Mouse (Mus musculus) liver, embryonic 12.5 days (tissue): ENCODE measurements at regions not wholly inside any gene's neighbourhood (a gene's known extent, or its start where the extent isn't known, plus 50 kb on each side); places are given as distances from the start of the nearest gene placed in this dataset.

ENCODE experiments used
- ATAC-seq: fragments of 200-750 bp; cut with Nextera tagmentation; 2 replicates; pipeline ENCODE4 v1.8.0; 2017; ENCODE audit warnings: moderate number of reproducible peaks, mild to moderate bottlenecking, moderate library complexity
- H3K27ac ChIP-seq: fragments of 300-500 bp; sonication (generic); 2 replicates; pipeline ENCODE4 v1.5.1; 2016; ENCODE audit warnings: mild to moderate bottlenecking
- H3K27me3 ChIP-seq: fragments of 300-500 bp; sonication (generic); replicated peaks from 2 replicates; pipeline ENCODE4 v1.6.1; 2016; ENCODE audit warnings: mild to moderate bottlenecking, moderate library complexity
- H3K36me3 ChIP-seq: fragments of 300-500 bp; sonication (generic); 2 replicates; pipeline ENCODE4 v1.6.1; 2016; ENCODE audit warnings: mild to moderate bottlenecking, moderate library complexity
- H3K4me1 ChIP-seq: fragments of 300-500 bp; sonication (generic); 2 replicates; pipeline ENCODE4 v1.6.1; 2016
- H3K4me2 ChIP-seq: fragments of 300-500 bp; sonication (generic); 2 replicates; pipeline ENCODE4 v1.6.1; 2016; ENCODE audit warnings: mild to moderate bottlenecking, moderate library complexity
- H3K4me3 ChIP-seq: fragments of 300-500 bp; sonication (generic); 2 replicates; pipeline ENCODE4 v1.5.1; 2016; ENCODE audit warnings: mild to moderate bottlenecking, moderate library complexity
- H3K9ac ChIP-seq: fragments of 300-500 bp; sonication (generic); 2 replicates; pipeline ENCODE4 v1.6.1; 2016; ENCODE audit warnings: mild to moderate bottlenecking, moderate library complexity
- H3K9me3 ChIP-seq: fragments of 300-500 bp; sonication (generic); replicated peaks from 2 replicates; pipeline ENCODE4 v1.6.1; 2016; ENCODE audit warnings: mild to moderate bottlenecking, moderate library complexity
- WGBS: fragments of 180-500 bp; shearing (Covaris S2); methylation state at CpG from one replicate; pipeline ENCODE4 v1.1.7; 2016; ENCODE audit not compliant: insufficient replicate concordance; 5-methylcytosine and 5-hydroxymethylcytosine counted together

GRCm38 (mm10) chr13:46098131-46098530 lies 133.3 kb upstream of the Atxn1 start:
- no peaks in the 10 kb centered on the region for H3K36me3 ChIP-seq
- no peaks in the 10 kb centered on the region for H3K4me1 ChIP-seq
- 72% methylated on average over 7 of the region's 7 CpGs for WGBS
- H3K27ac ChIP-seq = no peak overlapping the region
- H3K4me3 ChIP-seq = no peak overlapping the region
- no peaks in the 10 kb centered on the region for H3K9me3 ChIP-seq
- H3K9ac ChIP-seq = no peak overlapping the region
- no peak overlapping the region for H3K4me2 ChIP-seq
- no peaks in the 10 kb centered on the region for H3K27me3 ChIP-seq
- no peak for ATAC-seq

DNA sequence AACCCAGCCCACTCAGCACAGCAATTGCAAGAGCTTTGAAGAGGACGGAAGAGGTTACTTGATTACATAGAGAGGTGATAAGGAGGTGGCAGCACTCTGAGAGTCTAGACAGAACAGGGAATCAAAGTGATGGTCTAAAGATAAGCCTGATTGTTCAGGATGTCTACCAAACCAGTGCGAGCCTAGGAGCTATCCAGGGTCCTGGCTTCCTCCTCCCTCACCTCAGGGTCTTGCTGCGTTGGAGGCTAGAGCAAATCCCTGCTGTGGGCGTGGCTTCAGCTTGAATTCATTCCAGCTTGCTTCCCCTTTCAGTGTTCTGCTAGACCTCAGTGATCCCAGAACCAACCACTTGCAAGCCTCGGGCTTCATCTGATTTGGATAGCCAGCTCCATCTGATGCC lies 132.2 kb upstream of the Atxn1 start:
- Histone ChIP-seq H3K27ac (no peak overlapping the region), H3K36me3 (no peaks in the 10 kb centered on the region), H3K27me3 (no peaks in the 10 kb centered on the region), H3K4me2 (no peak overlapping the region), H3K9ac (no peak overlapping the region), H3K4me3 (no peak overlapping the region), H3K9me3 (no peaks in the 10 kb centered on the region), H3K4me1 (no peaks in the 10 kb centered on the region)
- WGBS = 2% methylated on average over 5 of the region's 5 CpGs
- no peak for ATAC-seq

- no peaks in the 10 kb centered on the region for H3K36me3 ChIP-seq
- WGBS = 49% methylated on average over 8 of the region's 8 CpGs
Observed at GRCm38 (mm10) chr13:46096416-46096815, 131.6 kb upstream of the Atxn1 start.

GRCm38 (mm10) chr13:46092787-46093186 lies 128.0 kb upstream of the Atxn1 start:
- Histone ChIP-seq H3K9me3 (peaks cover 5% of the 10 kb centered on the region; the same call in 1 of the 2 replicates), H3K9ac (no peak overlapping the region), H3K36me3 (no peaks in the 10 kb centered on the region), H3K27me3 (no peaks in the 10 kb centered on the region), H3K4me2 (no peak overlapping the region), H3K4me3 (no peak overlapping the region), H3K27ac (no peak overlapping the region), H3K4me1 (no peaks in the 10 kb centered on the region)
- WGBS = 66% methylated on average over 3 of the region's 3 CpGs
- no peak for ATAC-seq

More at GRCm38 (mm10) chr13:46096416-46096815, 131.6 kb upstream of the Atxn1 start:
- no peak overlapping the region for H3K27ac ChIP-seq
- H3K4me1 ChIP-seq = no peaks in the 10 kb centered on the region
- H3K9me3 ChIP-seq = no peaks in the 10 kb centered on the region
- H3K27me3 ChIP-seq = no peaks in the 10 kb centered on the region
- ATAC-seq = no peak
- H3K4me3 ChIP-seq = no peak overlapping the region
- H3K9ac ChIP-seq = no peak overlapping the region
- no peak overlapping the region for H3K4me2 ChIP-seq

- no peak for ATAC-seq
- H3K36me3 ChIP-seq = no peaks in the 10 kb centered on the region
- no peak overlapping the region for H3K9ac ChIP-seq
- no peaks in the 10 kb centered on the region for H3K4me1 ChIP-seq
- H3K4me3 ChIP-seq = no peak overlapping the region
- no peaks in the 10 kb centered on the region for H3K27me3 ChIP-seq
- WGBS = 33% methylated on average over 5 of the region's 5 CpGs
- no peak overlapping the region for H3K27ac ChIP-seq
- peaks cover 5% of the 10 kb centered on the region; the same call in 1 of the 2 replicates for H3K9me3 ChIP-seq
- no peak overlapping the region for H3K4me2 ChIP-seq
Observed at GRCm38 (mm10) chr13:46091109-46091508, 126.3 kb upstream of the Atxn1 start.

- Histone ChIP-seq H3K4me1 (no peaks in the 10 kb centered on the region), H3K4me3 (no peak overlapping the region), H3K27me3 (no peaks in the 10 kb centered on the region), H3K27ac (no peak overlapping the region), H3K4me2 (no peak overlapping the region), H3K36me3 (no peaks in the 10 kb centered on the region), H3K9me3 (peaks cover 5% of the 10 kb centered on the region; the same call in 1 of the 2 replicates), H3K9ac (no peak overlapping the region)
- 74% methylated on average over 3 of the region's 3 CpGs for WGBS
- ATAC-seq = no peak
Observed at GRCm38 (mm10) chr13:46088237-46088636, 123.4 kb upstream of the Atxn1 start.

- H3K9ac ChIP-seq = no peak overlapping the region
- peaks cover 5% of the 10 kb centered on the region; the same call in 1 of the 2 replicates for H3K9me3 ChIP-seq
- no peaks in the 10 kb centered on the region for H3K27me3 ChIP-seq
- H3K4me3 ChIP-seq = no peak overlapping the region
- H3K4me1 ChIP-seq = no peaks in the 10 kb centered on the region
- no peak overlapping the region for H3K27ac ChIP-seq
- no peaks in the 10 kb centered on the region for H3K36me3 ChIP-seq
- no peak overlapping the region for H3K4me2 ChIP-seq
- 88% methylated on average over 4 of the region's 4 CpGs for WGBS
- no peak for ATAC-seq
Observed at GRCm38 (mm10) chr13:46087663-46088062, 122.9 kb upstream of the Atxn1 start.

DNA sequence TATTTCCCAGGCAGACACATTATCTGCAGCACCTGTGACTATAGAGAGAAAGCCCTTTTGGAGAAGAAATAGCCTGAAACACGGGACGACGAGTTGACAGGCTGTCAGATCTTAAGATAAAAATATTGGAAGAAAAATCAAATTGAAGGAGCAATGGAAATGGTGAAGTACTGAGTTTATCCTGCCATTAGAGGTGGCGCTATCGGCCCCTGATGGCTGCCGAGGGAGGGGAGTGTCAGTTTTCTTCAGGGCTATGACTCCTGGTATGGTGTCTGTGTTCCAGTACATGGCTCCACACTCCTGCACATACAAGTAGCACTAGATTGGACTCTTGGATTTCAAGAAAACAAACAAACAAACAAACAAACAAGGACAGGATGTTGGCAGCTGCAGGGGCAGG lies 112.1 kb upstream of the Atxn1 start:
- Histone ChIP-seq H3K4me1 (no peaks in the 10 kb centered on the region), H3K9ac (no peak overlapping the region), H3K27ac (no peak overlapping the region), H3K4me2 (no peak overlapping the region), H3K4me3 (no peak overlapping the region), H3K36me3 (no peaks in the 10 kb centered on the region), H3K9me3 (no peaks in the 10 kb centered on the region), H3K27me3 (no peaks in the 10 kb centered on the region)
- no peak for ATAC-seq
- WGBS = 63% methylated on average over 6 of the region's 6 CpGs

DNA sequence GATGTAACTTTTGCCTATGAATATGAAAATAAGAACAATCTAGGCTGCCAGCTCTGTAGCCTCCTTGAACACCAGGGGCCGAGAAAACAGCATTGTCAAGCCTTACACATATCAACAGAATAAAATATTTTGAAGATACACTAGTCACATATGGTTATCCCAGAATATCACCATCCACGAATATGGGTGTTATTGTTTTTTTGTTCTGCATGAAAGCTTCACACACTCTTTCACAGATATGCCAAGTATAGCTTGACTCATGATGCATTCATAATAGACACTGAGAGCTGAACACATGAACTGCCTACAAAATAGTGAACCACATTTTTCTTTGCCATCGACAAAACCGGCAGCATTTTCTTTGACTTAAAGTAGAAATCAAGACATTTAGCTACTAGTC lies 106.9 kb upstream of the Atxn1 start:
- Histone ChIP-seq H3K27ac (no peak overlapping the region), H3K9ac (no peak overlapping the region), H3K27me3 (no peaks in the 10 kb centered on the region), H3K36me3 (no peaks in the 10 kb centered on the region), H3K9me3 (no peaks in the 10 kb centered on the region), H3K4me1 (no peaks in the 10 kb centered on the region), H3K4me3 (no peak overlapping the region), H3K4me2 (no peak overlapping the region)
- 69% methylated on average over 4 of the region's 4 CpGs for WGBS
- no peak for ATAC-seq

DNA sequence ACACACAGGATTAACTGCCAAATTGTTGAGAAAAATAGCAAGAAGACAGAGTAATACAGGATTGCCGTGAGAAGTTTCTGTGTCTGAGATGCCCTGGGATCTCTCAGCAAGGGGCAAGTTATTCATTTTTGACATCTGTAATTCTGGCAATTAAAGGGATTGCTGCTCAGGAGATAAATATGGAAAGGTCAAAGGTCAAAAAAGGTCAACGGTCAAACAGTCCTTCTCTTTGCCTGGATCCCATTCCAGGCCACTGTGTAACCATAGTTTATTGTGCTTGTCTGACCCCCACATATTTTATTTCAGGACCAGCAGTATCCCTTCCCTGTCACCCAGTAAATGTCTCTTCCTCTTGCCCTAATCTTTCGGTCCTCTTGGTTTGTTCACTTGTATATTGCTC lies 104.8 kb upstream of the Atxn1 start:
- H3K27me3 ChIP-seq = no peaks in the 10 kb centered on the region
- 63% methylated on average over 3 of the region's 3 CpGs for WGBS
- no peak overlapping the region for H3K27ac ChIP-seq
- H3K36me3 ChIP-seq = no peaks in the 10 kb centered on the region
- no peak overlapping the region for H3K4me3 ChIP-seq
- no peaks in the 10 kb centered on the region for H3K9me3 ChIP-seq
- no peaks in the 10 kb centered on the region for H3K4me1 ChIP-seq
- no peak overlapping the region for H3K4me2 ChIP-seq
- no peak for ATAC-seq
- H3K9ac ChIP-seq = no peak overlapping the region

GRCm38 (mm10) chr13:46062758-46063157 lies 98.0 kb upstream of the Atxn1 start:
- no peak for ATAC-seq
- 75% methylated on average over 7 of the region's 7 CpGs for WGBS
- Histone ChIP-seq H3K4me1 (peaks cover 15% of the 10 kb centered on the region; the same call in 1 of the 2 replicates), H3K4me2 (no peak overlapping the region), H3K36me3 (no peaks in the 10 kb centered on the region), H3K27ac (no peak overlapping the region), H3K9ac (no peak overlapping the region), H3K9me3 (no peaks in the 10 kb centered on the region), H3K4me3 (no peak overlapping the region), H3K27me3 (no peaks in the 10 kb centered on the region)

DNA sequence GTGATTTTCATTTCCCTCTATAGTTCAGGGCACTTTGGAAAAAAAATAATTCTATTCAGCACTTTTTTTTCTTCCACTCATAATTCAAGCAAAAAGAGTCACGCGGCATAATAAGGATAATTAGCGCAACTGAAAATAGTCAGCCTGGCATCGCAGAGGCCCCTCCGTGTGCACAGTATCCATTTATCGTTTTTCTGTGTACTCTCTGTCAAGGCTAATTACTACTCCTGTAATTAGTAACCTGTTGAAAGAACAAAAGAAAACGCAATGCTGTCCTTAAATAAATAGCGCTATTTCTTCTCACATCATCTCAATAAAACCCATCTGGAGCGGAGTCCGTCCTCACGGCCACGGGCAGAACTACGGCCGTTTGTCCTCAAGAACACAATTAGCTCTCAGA lies 95.1 kb upstream of the Atxn1 start:
- 88% methylated on average over 14 of the region's 14 CpGs for WGBS
- Histone ChIP-seq H3K27ac (no peak overlapping the region), H3K36me3 (no peaks in the 10 kb centered on the region), H3K9ac (no peak overlapping the region), H3K9me3 (no peaks in the 10 kb centered on the region), H3K27me3 (peaks cover 3% of the 10 kb centered on the region; the same call in 1 of the 2 replicates), H3K4me3 (no peak overlapping the region), H3K4me1 (peaks cover 16% of the 10 kb centered on the region; the same call in 1 of the 2 replicates), H3K4me2 (no peak overlapping the region)
- no peak for ATAC-seq

GRCm38 (mm10) chr13:46058862-46059261 lies 94.1 kb upstream of the Atxn1 start:
- H3K27me3 ChIP-seq = peaks cover 3% of the 10 kb centered on the region; the same call in 1 of the 2 replicates
- 6% methylated on average over 7 of the region's 7 CpGs for WGBS
- no peak overlapping the region for H3K4me2 ChIP-seq
- ATAC-seq = no peak
- no peak overlapping the region for H3K27ac ChIP-seq
- H3K4me1 ChIP-seq = peaks cover 16% of the 10 kb centered on the region; the same call in 1 of the 2 replicates
- no peaks in the 10 kb centered on the region for H3K36me3 ChIP-seq
- H3K9me3 ChIP-seq = no peaks in the 10 kb centered on the region
- H3K4me3 ChIP-seq = no peak overlapping the region
- no peak overlapping the region for H3K9ac ChIP-seq
